Mouse (Mus musculus): ENCODE measurements around the gene Sgms1. TPM values are rescaled to one million over a fixed set of nuclear protein-coding genes. Genes with fewer than 3 reads are reported as not detected.

Sgms1 gene
- total RNA-seq, 2 experiments from 2014 or later = 56.3 to 58.4 TPM

- no peak for DNase-seq
Observed at GRCm38 (mm10) chr19:32242153-32242552, 147.4 kb downstream of the Sgms1 start.

GRCm38 (mm10) chr19:32240417-32240990, 149.0 kb downstream of the Sgms1 start:
- no peak for DNase-seq

- DNase-seq = no peak
Observed at GRCm38 (mm10) chr19:32239925-32240324, 149.6 kb downstream of the Sgms1 start.

GRCm38 (mm10) chr19:32239459-32239792, 150.1 kb downstream of the Sgms1 start:
- DNase-seq = no peak

GRCm38 (mm10) chr19:32238722-32239458, 150.6 kb downstream of the Sgms1 start:
- no peak for DNase-seq

- no peak for DNase-seq
Observed at GRCm38 (mm10) chr19:32237685-32238084, 151.8 kb downstream of the Sgms1 start.

GRCm38 (mm10) chr19:32237173-32237583, 152.3 kb downstream of the Sgms1 start:
- DNase-seq = no peak

GRCm38 (mm10) chr19:32234717-32235434, 154.6 kb downstream of the Sgms1 start:
- no peak for DNase-seq

GRCm38 (mm10) chr19:32231292-32231691, 158.2 kb downstream of the Sgms1 start:
- DNase-seq = no peak

GRCm38 (mm10) chr19:32230798-32231197, 158.7 kb downstream of the Sgms1 start:
- no peak for DNase-seq

- DNase-seq = no peak
Observed at GRCm38 (mm10) chr19:32230301-32230700, 159.2 kb downstream of the Sgms1 start.

GRCm38 (mm10) chr19:32229776-32230175, 159.7 kb downstream of the Sgms1 start:
- peak; percentile 54 for DNase-seq

- no peak for DNase-seq
Observed at GRCm38 (mm10) chr19:32227175-32227574, 162.3 kb downstream of the Sgms1 start.

- peak; percentile 54 for DNase-seq
Observed at GRCm38 (mm10) chr19:32225097-32225490, 164.4 kb downstream of the Sgms1 start.

GRCm38 (mm10) chr19:32224318-32225096, 165.0 kb downstream of the Sgms1 start:
- no peak for DNase-seq

GRCm38 (mm10) chr19:32223751-32224174, 165.8 kb downstream of the Sgms1 start:
- DNase-seq = no peak

GRCm38 (mm10) chr19:32222083-32222482, 167.4 kb downstream of the Sgms1 start:
- DNase-seq = no peak

- DNase-seq = no peak
Observed at GRCm38 (mm10) chr19:32220991-32221390, 168.5 kb downstream of the Sgms1 start.

- DNase-seq = no peak
Observed at GRCm38 (mm10) chr19:32216710-32217109, 172.8 kb downstream of the Sgms1 start.

- no peak for DNase-seq
Observed at GRCm38 (mm10) chr19:32214905-32215806, 174.4 kb downstream of the Sgms1 start.

GRCm38 (mm10) chr19:32213577-32213976, 175.9 kb downstream of the Sgms1 start:
- DNase-seq = no peak

- no peak for DNase-seq
Observed at GRCm38 (mm10) chr19:32211293-32211585, 178.3 kb downstream of the Sgms1 start.

All from adrenal gland, postnatal 10 days (tissue).